Mouse (Mus musculus): ENCODE measurements at regions not wholly inside any gene's neighbourhood (a gene's known extent, or its start where the extent isn't known, plus 50 kb on each side); places are given as distances from the start of the nearest gene placed in this dataset.

GRCm38 (mm10) chr2:117656546-117657175 lies 313.9 kb upstream of the Rasgrp1 start:
- no peak overlapping the region for H3K4me2 ChIP-seq (replicated peaks; ENCODE audit: low read depth, low read length)
- H3K27ac ChIP-seq (ENCODE audit: low read depth, low read length) = no peak overlapping the region
- no peak for ATAC-seq (ENCODE audit: low FRiP score, low TSS enrichment)
- no peak overlapping the region for H3K9ac ChIP-seq (ENCODE audit: low read depth, low read length)
- WGBS = 73% methylated on average over 2 of the region's 2 CpGs
- no peaks in the 10 kb centered on the region for H3K27me3 ChIP-seq (ENCODE audit: control insufficient read depth, insufficient read depth, low read length)
- H3K4me1 ChIP-seq (ENCODE audit: control insufficient read depth, insufficient read depth, low read length) = no peaks in the 10 kb centered on the region
- H3K9me3 ChIP-seq (ENCODE audit: control insufficient read depth, low read length) = no peaks in the 10 kb centered on the region
- H3K36me3 ChIP-seq (ENCODE audit: control insufficient read depth, insufficient read depth, low read length) = no peaks in the 10 kb centered on the region
- no peak overlapping the region for H3K4me3 ChIP-seq (ENCODE audit: low read length)

- Histone ChIP-seq H3K27ac (ENCODE audit: low read depth, low read length) (no peak overlapping the region), H3K4me3 (ENCODE audit: low read length) (no peak overlapping the region), H3K4me1 (ENCODE audit: control insufficient read depth, insufficient read depth, low read length) (no peaks in the 10 kb centered on the region), H3K9me3 (ENCODE audit: control insufficient read depth, low read length) (no peaks in the 10 kb centered on the region), H3K27me3 (ENCODE audit: control insufficient read depth, insufficient read depth, low read length) (no peaks in the 10 kb centered on the region), H3K4me2 (replicated peaks; ENCODE audit: low read depth, low read length) (no peak overlapping the region), H3K36me3 (ENCODE audit: control insufficient read depth, insufficient read depth, low read length) (no peaks in the 10 kb centered on the region), H3K9ac (ENCODE audit: low read depth, low read length) (no peak overlapping the region)
- no peak for ATAC-seq (ENCODE audit: low FRiP score, low TSS enrichment)
- 88% methylated on average over 3 of the region's 3 CpGs for WGBS
These were observed 317.6 kb upstream of the Rasgrp1 start for GRCm38 (mm10) chr2:117660217-117660924.

- Histone ChIP-seq H3K36me3 (ENCODE audit: control insufficient read depth, insufficient read depth, low read length) (no peaks in the 10 kb centered on the region), H3K27me3 (ENCODE audit: control insufficient read depth, insufficient read depth, low read length) (no peaks in the 10 kb centered on the region), H3K27ac (ENCODE audit: low read depth, low read length) (no peak overlapping the region), H3K9ac (ENCODE audit: low read depth, low read length) (no peak overlapping the region), H3K4me1 (ENCODE audit: control insufficient read depth, insufficient read depth, low read length) (no peaks in the 10 kb centered on the region), H3K4me3 (ENCODE audit: low read length) (no peak overlapping the region), H3K4me2 (replicated peaks; ENCODE audit: low read depth, low read length) (no peak overlapping the region), H3K9me3 (ENCODE audit: control insufficient read depth, low read length) (no peaks in the 10 kb centered on the region)
- no peak for ATAC-seq (ENCODE audit: low FRiP score, low TSS enrichment)
These were observed 319.9 kb upstream of the Rasgrp1 start for GRCm38 (mm10) chr2:117662653-117663052.

GRCm38 (mm10) chr2:117666528-117666927 lies 323.7 kb upstream of the Rasgrp1 start:
- H3K9ac ChIP-seq (ENCODE audit: low read depth, low read length) = no peak overlapping the region
- no peaks in the 10 kb centered on the region for H3K4me1 ChIP-seq (ENCODE audit: control insufficient read depth, insufficient read depth, low read length)
- no peak overlapping the region for H3K27ac ChIP-seq (ENCODE audit: low read depth, low read length)
- ATAC-seq (ENCODE audit: low FRiP score, low TSS enrichment) = no peak
- H3K9me3 ChIP-seq (ENCODE audit: control insufficient read depth, low read length) = no peaks in the 10 kb centered on the region
- no peaks in the 10 kb centered on the region for H3K36me3 ChIP-seq (ENCODE audit: control insufficient read depth, insufficient read depth, low read length)
- no peaks in the 10 kb centered on the region for H3K27me3 ChIP-seq (ENCODE audit: control insufficient read depth, insufficient read depth, low read length)
- no peak overlapping the region for H3K4me2 ChIP-seq (replicated peaks; ENCODE audit: low read depth, low read length)
- WGBS = 30% methylated on average over 3 of the region's 3 CpGs
- no peak overlapping the region for H3K4me3 ChIP-seq (ENCODE audit: low read length)

DNA sequence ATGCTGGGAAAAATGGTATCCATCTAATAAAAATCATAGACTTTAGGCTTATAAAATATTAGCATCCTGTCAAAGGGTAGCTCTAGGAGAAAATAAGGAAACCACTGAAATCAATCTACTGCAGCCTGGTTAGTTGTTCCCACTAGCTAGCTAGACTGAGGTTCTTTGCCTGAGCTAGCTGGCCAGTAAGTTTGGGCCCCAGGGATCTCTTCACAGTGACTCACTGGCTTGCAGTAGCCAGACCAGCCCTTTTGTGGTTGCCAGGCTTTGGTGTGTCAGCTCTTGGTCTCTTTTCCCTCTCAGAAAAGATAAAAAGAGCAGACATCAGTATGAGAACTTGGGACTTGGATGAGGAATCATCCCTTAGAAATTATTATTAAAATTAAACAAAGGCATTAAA lies 325.3 kb upstream of the Rasgrp1 start:
- no peak overlapping the region for H3K4me3 ChIP-seq (ENCODE audit: low read length)
- H3K36me3 ChIP-seq (ENCODE audit: control insufficient read depth, insufficient read depth, low read length) = no peaks in the 10 kb centered on the region
- no peak overlapping the region for H3K9ac ChIP-seq (ENCODE audit: low read depth, low read length)
- no peak overlapping the region for H3K4me2 ChIP-seq (replicated peaks; ENCODE audit: low read depth, low read length)
- no peak for ATAC-seq (ENCODE audit: low FRiP score, low TSS enrichment)
- no peaks in the 10 kb centered on the region for H3K9me3 ChIP-seq (ENCODE audit: control insufficient read depth, low read length)
- no peaks in the 10 kb centered on the region for H3K4me1 ChIP-seq (ENCODE audit: control insufficient read depth, insufficient read depth, low read length)
- H3K27ac ChIP-seq (ENCODE audit: low read depth, low read length) = no peak overlapping the region
- H3K27me3 ChIP-seq (ENCODE audit: control insufficient read depth, insufficient read depth, low read length) = no peaks in the 10 kb centered on the region

DNA sequence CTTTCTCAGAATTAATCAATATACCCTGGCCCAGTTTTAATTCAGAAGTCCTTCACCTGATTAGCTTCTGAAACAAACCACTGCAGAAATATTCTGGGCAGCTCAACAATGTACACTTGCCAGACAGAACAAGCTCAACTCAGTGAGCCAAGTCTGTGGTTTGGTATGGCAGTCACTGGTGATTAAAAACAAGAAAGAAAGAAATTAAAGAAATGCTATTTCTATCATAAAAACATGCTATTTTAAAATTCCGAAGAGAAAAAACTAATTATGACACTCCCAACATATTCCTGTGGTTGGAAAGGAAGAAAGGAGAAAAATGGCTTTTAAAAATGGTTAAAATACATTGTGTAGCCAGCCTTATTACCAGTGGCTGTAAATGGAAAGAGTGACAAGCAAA lies 332.1 kb upstream of the Rasgrp1 start:
- 73% methylated on average over 1 of the region's 1 CpGs for WGBS
- Histone ChIP-seq H3K4me2 (replicated peaks; ENCODE audit: low read depth, low read length) (no peak overlapping the region), H3K4me3 (ENCODE audit: low read length) (no peak overlapping the region), H3K9me3 (ENCODE audit: control insufficient read depth, low read length) (no peaks in the 10 kb centered on the region), H3K27me3 (ENCODE audit: control insufficient read depth, insufficient read depth, low read length) (no peaks in the 10 kb centered on the region), H3K9ac (ENCODE audit: low read depth, low read length) (no peak overlapping the region), H3K36me3 (ENCODE audit: control insufficient read depth, insufficient read depth, low read length) (no peaks in the 10 kb centered on the region), H3K27ac (ENCODE audit: low read depth, low read length) (no peak overlapping the region), H3K4me1 (ENCODE audit: control insufficient read depth, insufficient read depth, low read length) (no peaks in the 10 kb centered on the region)
- no peak for ATAC-seq (ENCODE audit: low FRiP score, low TSS enrichment)

- Histone ChIP-seq H3K27me3 (ENCODE audit: control insufficient read depth, insufficient read depth, low read length) (no peaks in the 10 kb centered on the region), H3K4me1 (ENCODE audit: control insufficient read depth, insufficient read depth, low read length) (no peaks in the 10 kb centered on the region), H3K27ac (ENCODE audit: low read depth, low read length) (no peak overlapping the region), H3K9ac (ENCODE audit: low read depth, low read length) (no peak overlapping the region), H3K36me3 (ENCODE audit: control insufficient read depth, insufficient read depth, low read length) (no peaks in the 10 kb centered on the region), H3K9me3 (ENCODE audit: control insufficient read depth, low read length) (no peaks in the 10 kb centered on the region), H3K4me2 (replicated peaks; ENCODE audit: low read depth, low read length) (no peak overlapping the region), H3K4me3 (ENCODE audit: low read length) (no peak overlapping the region)
- ATAC-seq (ENCODE audit: low FRiP score, low TSS enrichment) = no peak
- 55% methylated on average over 4 of the region's 4 CpGs for WGBS
These were observed 335.8 kb upstream of the Rasgrp1 start for GRCm38 (mm10) chr2:117678650-117679049.

- no peaks in the 10 kb centered on the region for H3K4me1 ChIP-seq (ENCODE audit: control insufficient read depth, insufficient read depth, low read length)
- no peak for ATAC-seq (ENCODE audit: low FRiP score, low TSS enrichment)
- no peak overlapping the region for H3K4me2 ChIP-seq (replicated peaks; ENCODE audit: low read depth, low read length)
- H3K9me3 ChIP-seq (ENCODE audit: control insufficient read depth, low read length) = no peaks in the 10 kb centered on the region
- no peak overlapping the region for H3K9ac ChIP-seq (ENCODE audit: low read depth, low read length)
- no peak overlapping the region for H3K27ac ChIP-seq (ENCODE audit: low read depth, low read length)
- no peaks in the 10 kb centered on the region for H3K27me3 ChIP-seq (ENCODE audit: control insufficient read depth, insufficient read depth, low read length)
- H3K36me3 ChIP-seq (ENCODE audit: control insufficient read depth, insufficient read depth, low read length) = no peaks in the 10 kb centered on the region
- 64% methylated on average over 4 of the region's 4 CpGs for WGBS
- H3K4me3 ChIP-seq (ENCODE audit: low read length) = no peak overlapping the region
These were observed 343.1 kb upstream of the Rasgrp1 start for GRCm38 (mm10) chr2:117685836-117686453.

DNA sequence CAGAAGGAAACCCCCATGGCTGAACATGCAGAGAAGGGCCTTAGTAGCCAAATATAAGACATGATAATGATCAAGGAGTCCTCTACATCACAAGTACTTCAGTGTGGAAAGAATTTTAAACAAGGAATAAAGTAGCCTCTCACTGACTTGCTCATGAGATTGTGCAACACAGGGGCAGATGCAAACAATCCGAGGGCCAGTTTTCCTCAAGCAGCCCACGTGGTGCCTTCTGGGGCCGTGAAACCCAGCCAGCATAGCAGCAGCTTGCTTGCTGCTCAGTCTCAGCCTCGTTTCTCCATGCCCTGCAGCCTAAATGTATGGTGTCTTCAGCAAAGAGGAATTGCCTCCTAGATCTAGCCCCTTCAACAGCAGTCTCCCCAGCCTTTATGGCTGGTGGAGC lies 350.7 kb upstream of the Rasgrp1 start:
- no peaks in the 10 kb centered on the region for H3K4me1 ChIP-seq (ENCODE audit: control insufficient read depth, insufficient read depth, low read length)
- no peak overlapping the region for H3K4me2 ChIP-seq (replicated peaks; ENCODE audit: low read depth, low read length)
- no peaks in the 10 kb centered on the region for H3K36me3 ChIP-seq (ENCODE audit: control insufficient read depth, insufficient read depth, low read length)
- 64% methylated on average over 4 of the region's 4 CpGs for WGBS
- no peak overlapping the region for H3K4me3 ChIP-seq (ENCODE audit: low read length)
- no peak overlapping the region for H3K27ac ChIP-seq (ENCODE audit: low read depth, low read length)
- H3K9ac ChIP-seq (ENCODE audit: low read depth, low read length) = no peak overlapping the region
- no peak for ATAC-seq (ENCODE audit: low FRiP score, low TSS enrichment)
- H3K27me3 ChIP-seq (ENCODE audit: control insufficient read depth, insufficient read depth, low read length) = no peaks in the 10 kb centered on the region
- H3K9me3 ChIP-seq (ENCODE audit: control insufficient read depth, low read length) = no peaks in the 10 kb centered on the region
